Mouse (Mus musculus): ENCODE data around the gene Dpep2nb. TPM values are rescaled to one million over a fixed set of nuclear protein-coding genes. Genes with fewer than 3 reads are reported as not detected.
"Not testable (repeated sequence)": the region's sequence is repeated elsewhere in the genome, so short reads cannot be mapped to it uniquely, and the experiment has no call there.

Dpep2nb gene
- polyA plus RNA-seq, 1 experiment from 2014 or later, result not detected

DNA sequence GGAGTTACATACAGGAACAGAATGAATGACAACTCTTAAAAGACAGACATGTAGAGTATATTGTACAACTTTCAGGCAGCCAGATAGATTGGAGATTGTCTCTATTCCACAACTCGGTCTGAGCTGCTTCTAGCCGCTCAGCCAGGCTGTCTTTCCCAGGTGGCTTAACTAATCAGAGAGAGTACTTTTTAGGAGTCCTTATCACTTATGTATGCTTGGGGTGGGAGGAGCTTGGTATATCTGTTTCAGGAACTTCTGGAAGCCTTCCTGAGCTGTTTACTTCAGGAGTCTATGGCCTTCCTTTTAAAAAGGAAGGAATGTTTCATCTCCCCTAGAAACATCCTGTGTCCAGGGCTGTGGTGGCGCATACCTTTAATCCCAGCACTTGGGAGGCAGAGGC is 12.3 kb upstream of the Dpep2nb start:
- no peaks in the 10 kb centered on the region; the same call in 1 of the 2 replicates for H3K36me3 ChIP-seq (ENCODE audit: inconsistent target)
- no peak overlapping the region for H3K4me3 ChIP-seq (ENCODE audit: inconsistent target)
- H3K27ac ChIP-seq, result no peak overlapping the region
- H3K79me2 ChIP-seq (ENCODE audit: inconsistent target), result no peaks in the 10 kb centered on the region
- 96% methylated on average over 3 of the region's 3 CpGs for WGBS (ENCODE audit: missing documents)

- Histone ChIP-seq H3K36me3 (ENCODE audit: inconsistent target) (no peaks in the 10 kb centered on the region; the same call in 1 of the 2 replicates), H3K79me2 (ENCODE audit: inconsistent target) (peaks cover 1% of the 10 kb centered on the region; the same call in 1 of the 2 replicates), H3K4me3 (ENCODE audit: inconsistent target) (no peak overlapping the region), H3K27ac (no peak overlapping the region)
- WGBS (ENCODE audit: missing documents), result 29% methylated on average over 7 of the region's 7 CpGs
Observed at GRCm38 (mm10) chr8:106017130-106017529, 11.4 kb upstream of the Dpep2nb start.

GRCm38 (mm10) chr8:106016284-106016683 is 10.5 kb upstream of the Dpep2nb start:
- Histone ChIP-seq H3K27ac (no peak overlapping the region), H3K36me3 (ENCODE audit: inconsistent target) (no peaks in the 10 kb centered on the region; the same call in 1 of the 2 replicates), H3K4me3 (ENCODE audit: inconsistent target) (no peak overlapping the region), H3K79me2 (ENCODE audit: inconsistent target) (peaks cover 10% of the 10 kb centered on the region; the same call in 1 of the 2 replicates)
- 90% methylated on average over 6 of the region's 6 CpGs for WGBS (ENCODE audit: missing documents)

DNA sequence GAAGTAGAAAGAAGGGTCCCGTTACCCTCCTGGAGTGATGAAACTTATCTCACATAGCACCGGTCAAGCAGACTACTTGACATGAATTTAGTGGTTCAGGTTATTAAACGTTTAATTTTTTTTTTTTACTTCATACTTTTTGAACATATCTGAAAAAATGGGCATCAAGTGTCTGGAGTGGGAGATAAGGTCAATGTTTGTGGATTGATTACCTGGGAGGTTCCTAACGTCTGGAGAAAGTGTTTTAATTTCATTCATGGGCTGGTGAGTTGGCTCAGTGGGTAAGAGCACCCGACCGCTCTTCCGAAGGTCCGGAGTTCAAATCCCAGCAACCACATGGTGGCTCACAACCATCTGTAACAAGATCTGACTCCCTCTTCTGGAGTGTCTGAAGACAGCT is 6.4 kb upstream of the Dpep2nb start:
- Histone ChIP-seq H3K4me3 (ENCODE audit: inconsistent target) (peak overlapping the region; percentile 81), H3K79me2 (ENCODE audit: inconsistent target) (peaks cover 42% of the 10 kb centered on the region)
- not testable (repeated sequence) for H3K27ac ChIP-seq; H3K36me3 ChIP-seq (ENCODE audit: inconsistent target)
- 66% methylated on average over 4 of the region's 8 CpGs for WGBS (ENCODE audit: missing documents)

DNA sequence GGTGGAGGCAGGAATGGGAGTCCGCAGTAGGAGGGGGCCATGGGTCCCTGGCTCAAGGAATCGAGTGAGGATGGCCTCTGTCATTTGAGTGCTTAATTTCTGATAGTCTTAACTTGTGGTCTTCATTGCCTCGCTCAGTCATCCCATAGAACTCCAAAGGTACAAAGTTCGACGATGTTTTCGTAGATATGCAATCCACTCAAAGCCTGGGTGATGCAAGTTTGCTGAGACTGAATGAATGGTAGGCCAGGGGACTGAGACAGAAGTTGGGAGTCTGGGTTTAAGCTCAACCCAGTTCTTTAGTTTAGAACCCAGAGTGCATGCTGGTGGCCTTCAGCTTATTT is 5.8 kb upstream of the Dpep2nb start, which contains the start of gene Ddx28:
Gene Ddx28, minus strand, starts transcription at position 240 of the 344 bp plus-strand sequence.
- WGBS (ENCODE audit: missing documents), result 4% methylated on average over 6 of the region's 6 CpGs
- Histone ChIP-seq H3K36me3 (ENCODE audit: inconsistent target) (no peaks in the 10 kb centered on the region; the same call in 1 of the 2 replicates), H3K27ac (peak within 1 kb of the TSS; percentile 70), H3K79me2 (ENCODE audit: inconsistent target) (peaks cover 42% of the 10 kb centered on the region), H3K4me3 (ENCODE audit: inconsistent target) (peak within 1 kb of the TSS; percentile 81)

GRCm38 (mm10) chr8:106010748-106011642 is 5.2 kb upstream of the Dpep2nb start:
- Histone ChIP-seq H3K79me2 (ENCODE audit: inconsistent target) (peaks cover 42% of the 10 kb centered on the region), H3K36me3 (ENCODE audit: inconsistent target) (no peaks in the 10 kb centered on the region; the same call in 1 of the 2 replicates), H3K27ac (peak overlapping the region; percentile 70), H3K4me3 (ENCODE audit: inconsistent target) (peak overlapping the region; percentile 81)
- WGBS (ENCODE audit: missing documents), result 1% methylated on average over 74 of the region's 74 CpGs

DNA sequence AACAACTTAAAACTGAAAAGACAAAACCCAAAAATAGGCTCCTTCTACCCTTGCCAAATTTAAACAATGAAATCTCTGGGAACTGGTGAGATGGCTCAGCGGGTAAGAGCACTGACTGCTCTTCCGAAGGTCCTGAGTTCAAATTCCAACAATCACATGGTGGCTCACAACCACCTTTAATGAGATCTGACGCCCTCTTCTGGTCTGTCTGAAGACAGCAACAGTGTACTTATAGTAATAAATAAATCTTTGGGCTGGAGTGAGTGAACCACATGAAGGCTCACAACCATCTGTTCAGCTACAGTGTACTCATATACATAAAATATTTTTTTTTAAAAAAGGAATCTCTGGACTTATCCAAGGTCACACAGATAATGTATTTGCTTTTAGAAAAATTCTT is 2.1 kb upstream of the Dpep2nb start:
- Histone ChIP-seq H3K79me2 (ENCODE audit: inconsistent target) (peaks cover 42% of the 10 kb centered on the region), H3K27ac (peak overlapping the region; percentile 93)
- whole genome bisulfite sequencing (ENCODE audit: missing documents), result 69% methylated on average over 3 of the region's 3 CpGs
- H3K36me3 ChIP-seq (ENCODE audit: inconsistent target); H3K4me3 ChIP-seq (ENCODE audit: inconsistent target): not testable (repeated sequence)

DNA sequence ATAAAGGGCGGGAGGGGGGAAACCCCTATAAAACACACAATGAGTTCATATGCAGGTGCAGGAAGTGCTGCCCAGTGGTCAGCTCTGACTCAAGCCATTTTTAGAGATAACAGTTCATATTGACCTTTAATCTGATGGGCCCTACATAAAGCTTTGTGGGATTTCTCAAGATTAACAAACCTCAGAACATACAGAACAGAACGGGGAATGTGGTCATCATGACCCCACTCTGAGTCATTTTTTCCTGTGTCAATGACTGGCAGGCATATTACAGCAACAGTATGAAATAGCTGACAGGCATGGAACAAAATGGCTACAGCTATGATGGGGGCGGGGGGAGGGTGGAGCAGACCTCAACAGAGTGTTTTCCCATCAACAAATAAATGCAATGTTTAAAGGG is 1.4 kb upstream of the Dpep2nb start:
- Histone ChIP-seq H3K4me3 (ENCODE audit: inconsistent target) (no peak overlapping the region), H3K27ac (peak overlapping the region; percentile 93)
- WGBS (ENCODE audit: missing documents), result 14% methylated on average over 3 of the region's 3 CpGs

DNA sequence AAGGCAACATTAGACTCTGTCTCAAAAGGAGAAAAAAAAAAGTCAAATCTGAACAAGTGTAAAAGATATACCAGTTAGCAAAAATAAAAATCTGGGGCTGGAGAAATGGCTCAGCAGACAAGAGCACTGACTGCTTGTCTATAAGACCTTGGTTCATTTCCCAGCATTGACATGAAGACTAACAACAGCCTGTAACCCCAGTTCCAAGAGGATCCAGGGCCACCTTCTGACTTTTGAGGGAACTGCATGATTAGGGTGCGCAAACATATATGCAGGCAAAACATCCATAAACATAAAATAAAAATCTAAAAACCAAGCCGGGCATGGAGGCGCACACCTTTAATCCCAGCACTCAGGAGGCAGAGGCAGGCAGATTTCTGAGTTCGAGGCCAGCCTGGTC is 638 bp upstream of the Dpep2nb start:
- Histone ChIP-seq H3K79me2 (ENCODE audit: inconsistent target) (peaks cover 33% of the 10 kb centered on the region), H3K27ac (peak overlapping the region; percentile 93), H3K36me3 (ENCODE audit: inconsistent target) (no peaks in the 10 kb centered on the region), H3K4me3 (ENCODE audit: inconsistent target) (no peak overlapping the region)
- WGBS (ENCODE audit: missing documents), result 91% methylated on average over 4 of the region's 4 CpGs

More for the DNA sequence above, 1.4 kb upstream of the Dpep2nb start:
- Histone ChIP-seq H3K36me3 (ENCODE audit: inconsistent target) (no peaks in the 10 kb centered on the region), H3K79me2 (ENCODE audit: inconsistent target) (peaks cover 40% of the 10 kb centered on the region)

DNA sequence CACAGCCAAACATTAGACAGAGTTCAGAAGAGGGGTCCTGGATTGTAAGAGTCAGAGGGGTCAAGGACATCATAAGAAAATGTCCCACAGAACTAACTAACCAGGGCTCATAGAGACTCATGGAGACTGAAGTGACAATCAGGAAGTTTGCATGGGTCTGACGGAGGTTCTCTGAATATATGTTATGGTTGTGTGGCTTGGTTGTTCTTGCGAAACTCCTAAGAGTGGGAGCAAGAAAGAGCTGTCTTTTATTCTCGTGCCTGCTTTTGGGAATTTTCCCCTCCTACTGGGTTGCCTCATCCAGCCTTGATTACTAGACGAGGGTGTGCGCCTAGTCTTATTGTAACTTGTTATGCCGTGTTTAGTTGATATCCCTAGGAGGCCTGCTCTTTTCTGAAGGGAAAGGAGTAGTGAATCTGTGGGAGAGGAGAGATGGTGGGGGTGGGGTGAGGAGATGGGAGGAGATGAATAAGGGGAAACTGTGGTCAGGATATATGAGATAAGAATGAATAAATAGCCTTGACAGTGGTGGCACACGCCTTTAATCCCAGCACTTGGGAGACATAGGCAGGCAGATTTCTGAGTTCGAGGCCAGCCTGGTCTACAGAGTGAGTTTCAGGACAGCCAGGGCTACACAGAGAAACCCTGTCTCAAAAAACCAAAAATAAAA is 1.1 kb downstream of the Dpep2nb start:
- WGBS (ENCODE audit: missing documents), result 21% methylated on average over 8 of the region's 8 CpGs
- Histone ChIP-seq H3K36me3 (ENCODE audit: inconsistent target) (no peaks in the 10 kb centered on the region), H3K79me2 (ENCODE audit: inconsistent target) (peaks cover 17% of the 10 kb centered on the region), H3K4me3 (ENCODE audit: inconsistent target) (no peak overlapping the region), H3K27ac (peak overlapping the region; percentile 93)

DNA sequence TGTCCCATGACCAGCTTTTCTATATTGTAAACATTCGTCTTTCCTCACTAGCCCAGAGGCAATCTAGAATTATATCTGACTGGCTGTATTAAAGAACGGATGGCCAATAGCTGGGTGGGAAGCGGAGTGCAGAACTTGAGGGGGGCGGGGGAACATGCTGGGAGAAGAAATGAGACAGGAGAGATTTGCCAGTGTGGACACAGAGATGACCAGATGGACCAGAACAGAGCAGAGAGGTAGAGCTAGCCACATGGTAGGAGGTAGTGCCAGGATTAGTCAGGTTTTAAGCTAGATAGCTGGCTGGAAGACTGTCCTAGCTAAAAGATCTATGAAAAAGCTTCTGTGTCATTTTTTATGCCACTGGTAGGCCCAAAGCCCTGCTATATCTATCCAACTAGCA is 3.9 kb downstream of the Dpep2nb start:
- Histone ChIP-seq H3K79me2 (ENCODE audit: inconsistent target) (no peaks in the 10 kb centered on the region), H3K27ac (no peak overlapping the region), H3K4me3 (ENCODE audit: inconsistent target) (no peak overlapping the region), H3K36me3 (ENCODE audit: inconsistent target) (no peaks in the 10 kb centered on the region)
- WGBS (ENCODE audit: missing documents), result 98% methylated on average over 4 of the region's 4 CpGs

GRCm38 (mm10) chr8:105998971-105999370 is 6.8 kb downstream of the Dpep2nb start:
- no peaks in the 10 kb centered on the region for H3K79me2 ChIP-seq (ENCODE audit: inconsistent target)
- whole genome bisulfite sequencing (ENCODE audit: missing documents), result 100% methylated on average over 2 of the region's 2 CpGs
- H3K27ac ChIP-seq, result no peak overlapping the region
- H3K36me3 ChIP-seq (ENCODE audit: inconsistent target), result no peaks in the 10 kb centered on the region
- H3K4me3 ChIP-seq (ENCODE audit: inconsistent target), result no peak overlapping the region

GRCm38 (mm10) chr8:105996359-105996758 is 9.4 kb downstream of the Dpep2nb start:
- 2% methylated on average over 5 of the region's 7 CpGs for WGBS (ENCODE audit: missing documents)
- Histone ChIP-seq H3K36me3 (ENCODE audit: inconsistent target) (no peaks in the 10 kb centered on the region), H3K27ac (peak overlapping the region; percentile 91), H3K4me3 (ENCODE audit: inconsistent target) (no peak overlapping the region), H3K79me2 (ENCODE audit: inconsistent target) (peaks cover under 1% of the 10 kb centered on the region; the same call in 1 of the 2 replicates)

DNA sequence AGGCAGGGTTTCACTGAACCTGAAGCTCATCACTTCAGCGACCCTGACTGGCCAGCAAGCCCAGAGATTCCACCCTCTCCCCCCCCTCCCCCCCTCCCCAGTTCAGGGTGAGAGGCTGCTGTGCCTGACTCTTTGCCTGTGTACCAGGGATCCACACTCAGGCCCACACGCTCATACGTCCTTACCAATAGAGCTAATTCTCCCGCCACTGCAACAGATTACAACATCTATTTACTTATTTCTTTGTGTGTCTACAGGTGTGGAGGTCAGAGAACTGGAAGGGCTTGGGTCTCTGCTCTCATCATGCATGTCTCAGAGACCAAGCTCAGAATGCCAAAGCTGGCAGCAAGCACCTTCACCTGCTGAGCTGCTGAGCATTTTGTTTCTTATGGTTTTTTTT is 12.5 kb downstream of the Dpep2nb start:
- H3K79me2 ChIP-seq (ENCODE audit: inconsistent target), result peaks cover 18% of the 10 kb centered on the region
- no peak overlapping the region for H3K4me3 ChIP-seq (ENCODE audit: inconsistent target)
- H3K36me3 ChIP-seq (ENCODE audit: inconsistent target), result peaks cover 12% of the 10 kb centered on the region
- 90% methylated on average over 4 of the region's 4 CpGs for WGBS (ENCODE audit: missing documents)
- no peak overlapping the region for H3K27ac ChIP-seq

GRCm38 (mm10) chr8:105992499-105992898 is 13.3 kb downstream of the Dpep2nb start:
- WGBS (ENCODE audit: missing documents), result 38% methylated on average over 5 of the region's 5 CpGs
- H3K79me2 ChIP-seq (ENCODE audit: inconsistent target), result peaks cover 18% of the 10 kb centered on the region
- H3K27ac ChIP-seq, result peak overlapping the region; percentile 86
- peaks cover 20% of the 10 kb centered on the region for H3K36me3 ChIP-seq (ENCODE audit: inconsistent target)
- no peak overlapping the region for H3K4me3 ChIP-seq (ENCODE audit: inconsistent target)

Data from macrophage (primary cell).